Mouse (Mus musculus): ENCODE data around the gene Mcat. TPM values are rescaled to one million over a fixed set of nuclear protein-coding genes. Genes with fewer than 3 reads are reported as not detected.
A peak's percentile ranks its signal among the peaks of the same experiment; 100 is the strongest.

Mcat gene
- polyA plus RNA-seq, 1 experiment from 2014 or later: 26.4 TPM

- Histone ChIP-seq H3K9me3 (ENCODE audit: control insufficient read depth, low read length) (no peaks in the 10 kb centered on the region; the same call in 1 of the 2 replicates), H3K27ac (ENCODE audit: low read length) (peak overlapping the region; percentile 4; the same call in 1 of the 2 replicates), H3K4me1 (ENCODE audit: control insufficient read depth, insufficient read depth, low read length) (peaks cover 8% of the 10 kb centered on the region; the same call in 1 of the 2 replicates), H3K9ac (ENCODE audit: low read depth, low read length) (no peak overlapping the region), H3K36me3 (ENCODE audit: control insufficient read depth, insufficient read depth, low read length) (no peaks in the 10 kb centered on the region), H3K27me3 (replicated peaks; ENCODE audit: control insufficient read depth, insufficient read depth, low read length) (no peaks in the 10 kb centered on the region), H3K4me2 (ENCODE audit: low read depth, low read length) (no peak overlapping the region), H3K4me3 (ENCODE audit: low read length) (no peak overlapping the region)
- peak; percentile 78; the same call in 1 of the 2 replicates for ATAC-seq
- WGBS: 55% methylated on average over 17 of the region's 17 CpGs
Observed at GRCm38 (mm10) chr15:83534960-83535889, 28.4 kb downstream of the Mcat start.

GRCm38 (mm10) chr15:83532606-83533005 lies 31.0 kb downstream of the Mcat start:
- H3K27ac ChIP-seq (ENCODE audit: low read length): no peak overlapping the region
- no peaks in the 10 kb centered on the region for H3K36me3 ChIP-seq (ENCODE audit: control insufficient read depth, insufficient read depth, low read length)
- ATAC-seq: no peak
- peaks cover 7% of the 10 kb centered on the region; the same call in 1 of the 2 replicates for H3K4me1 ChIP-seq (ENCODE audit: control insufficient read depth, insufficient read depth, low read length)
- WGBS: 77% methylated on average over 7 of the region's 7 CpGs
- no peak overlapping the region for H3K4me2 ChIP-seq (ENCODE audit: low read depth, low read length)
- H3K27me3 ChIP-seq (replicated peaks; ENCODE audit: control insufficient read depth, insufficient read depth, low read length): peaks cover 2% of the 10 kb centered on the region; the same call in 1 of the 2 replicates
- no peak overlapping the region for H3K9ac ChIP-seq (ENCODE audit: low read depth, low read length)
- H3K4me3 ChIP-seq (ENCODE audit: low read length): no peak overlapping the region
- H3K9me3 ChIP-seq (ENCODE audit: control insufficient read depth, low read length): no peaks in the 10 kb centered on the region; the same call in 1 of the 2 replicates

GRCm38 (mm10) chr15:83531961-83532469 lies 31.6 kb downstream of the Mcat start:
- no peak overlapping the region for H3K27ac ChIP-seq (ENCODE audit: low read length)

GRCm38 (mm10) chr15:83530688-83531087 lies 32.9 kb downstream of the Mcat start:
- H3K36me3 ChIP-seq (ENCODE audit: control insufficient read depth, insufficient read depth, low read length): no peaks in the 10 kb centered on the region
- no peak for ATAC-seq
- H3K9me3 ChIP-seq (ENCODE audit: control insufficient read depth, low read length): no peaks in the 10 kb centered on the region; the same call in 1 of the 2 replicates
- peaks cover 16% of the 10 kb centered on the region for H3K4me1 ChIP-seq (ENCODE audit: control insufficient read depth, insufficient read depth, low read length)
- peaks cover 19% of the 10 kb centered on the region for H3K27me3 ChIP-seq (replicated peaks; ENCODE audit: control insufficient read depth, insufficient read depth, low read length)
- H3K27ac ChIP-seq (ENCODE audit: low read length): no peak overlapping the region
- H3K9ac ChIP-seq (ENCODE audit: low read depth, low read length): no peak overlapping the region
- 55% methylated on average over 6 of the region's 6 CpGs for WGBS
- H3K4me2 ChIP-seq (ENCODE audit: low read depth, low read length): no peak overlapping the region
- H3K4me3 ChIP-seq (ENCODE audit: low read length): no peak overlapping the region

More at GRCm38 (mm10) chr15:83531961-83532469, 31.6 kb downstream of the Mcat start:
- H3K27me3 ChIP-seq (replicated peaks; ENCODE audit: control insufficient read depth, insufficient read depth, low read length): peaks cover 8% of the 10 kb centered on the region
- H3K9me3 ChIP-seq (ENCODE audit: control insufficient read depth, low read length): no peaks in the 10 kb centered on the region; the same call in 1 of the 2 replicates
- ATAC-seq: no peak
- no peak overlapping the region for H3K4me2 ChIP-seq (ENCODE audit: low read depth, low read length)
- WGBS: 86% methylated on average over 5 of the region's 5 CpGs
- peaks cover 9% of the 10 kb centered on the region for H3K4me1 ChIP-seq (ENCODE audit: control insufficient read depth, insufficient read depth, low read length)
- H3K36me3 ChIP-seq (ENCODE audit: control insufficient read depth, insufficient read depth, low read length): no peaks in the 10 kb centered on the region
- H3K9ac ChIP-seq (ENCODE audit: low read depth, low read length): no peak overlapping the region
- H3K4me3 ChIP-seq (ENCODE audit: low read length): no peak overlapping the region

- Histone ChIP-seq H3K4me1 (ENCODE audit: control insufficient read depth, insufficient read depth, low read length) (peaks cover 16% of the 10 kb centered on the region), H3K27ac (ENCODE audit: low read length) (no peak overlapping the region), H3K9me3 (ENCODE audit: control insufficient read depth, low read length) (no peaks in the 10 kb centered on the region; the same call in 1 of the 2 replicates), H3K4me2 (ENCODE audit: low read depth, low read length) (no peak overlapping the region), H3K9ac (ENCODE audit: low read depth, low read length) (no peak overlapping the region), H3K4me3 (ENCODE audit: low read length) (no peak overlapping the region), H3K27me3 (replicated peaks; ENCODE audit: control insufficient read depth, insufficient read depth, low read length) (peaks cover 21% of the 10 kb centered on the region), H3K36me3 (ENCODE audit: control insufficient read depth, insufficient read depth, low read length) (no peaks in the 10 kb centered on the region)
- no peak for ATAC-seq
- WGBS: 58% methylated on average over 9 of the region's 9 CpGs
Observed at GRCm38 (mm10) chr15:83530233-83530632, 33.4 kb downstream of the Mcat start.

- H3K36me3 ChIP-seq (ENCODE audit: control insufficient read depth, insufficient read depth, low read length): no peaks in the 10 kb centered on the region
- no peak overlapping the region for H3K4me3 ChIP-seq (ENCODE audit: low read length)
- 0 out of 2 replicates have a peak overlapping the region, but pooled peaks have one; percentile 49 for H3K27ac ChIP-seq (ENCODE audit: low read length)
- 75% methylated on average over 5 of the region's 5 CpGs for WGBS
- H3K4me2 ChIP-seq (ENCODE audit: low read depth, low read length): no peak overlapping the region
- peaks cover 16% of the 10 kb centered on the region for H3K4me1 ChIP-seq (ENCODE audit: control insufficient read depth, insufficient read depth, low read length)
- no peaks in the 10 kb centered on the region; the same call in 1 of the 2 replicates for H3K9me3 ChIP-seq (ENCODE audit: control insufficient read depth, low read length)
- ATAC-seq: no peak
- H3K27me3 ChIP-seq (replicated peaks; ENCODE audit: control insufficient read depth, insufficient read depth, low read length): peaks cover 24% of the 10 kb centered on the region
- no peak overlapping the region for H3K9ac ChIP-seq (ENCODE audit: low read depth, low read length)
Observed at GRCm38 (mm10) chr15:83529765-83530164, 33.8 kb downstream of the Mcat start.

- Histone ChIP-seq H3K27ac (ENCODE audit: low read length) (no peak overlapping the region), H3K9me3 (ENCODE audit: control insufficient read depth, low read length) (no peaks in the 10 kb centered on the region; the same call in 1 of the 2 replicates), H3K4me3 (ENCODE audit: low read length) (no peak overlapping the region), H3K36me3 (ENCODE audit: control insufficient read depth, insufficient read depth, low read length) (no peaks in the 10 kb centered on the region), H3K9ac (ENCODE audit: low read depth, low read length) (no peak overlapping the region), H3K4me1 (ENCODE audit: control insufficient read depth, insufficient read depth, low read length) (peaks cover 16% of the 10 kb centered on the region), H3K27me3 (replicated peaks; ENCODE audit: control insufficient read depth, insufficient read depth, low read length) (peaks cover 24% of the 10 kb centered on the region), H3K4me2 (ENCODE audit: low read depth, low read length) (no peak overlapping the region)
- WGBS: 63% methylated on average over 4 of the region's 4 CpGs
- no peak for ATAC-seq
Observed at GRCm38 (mm10) chr15:83528892-83529291, 34.7 kb downstream of the Mcat start.

DNA sequence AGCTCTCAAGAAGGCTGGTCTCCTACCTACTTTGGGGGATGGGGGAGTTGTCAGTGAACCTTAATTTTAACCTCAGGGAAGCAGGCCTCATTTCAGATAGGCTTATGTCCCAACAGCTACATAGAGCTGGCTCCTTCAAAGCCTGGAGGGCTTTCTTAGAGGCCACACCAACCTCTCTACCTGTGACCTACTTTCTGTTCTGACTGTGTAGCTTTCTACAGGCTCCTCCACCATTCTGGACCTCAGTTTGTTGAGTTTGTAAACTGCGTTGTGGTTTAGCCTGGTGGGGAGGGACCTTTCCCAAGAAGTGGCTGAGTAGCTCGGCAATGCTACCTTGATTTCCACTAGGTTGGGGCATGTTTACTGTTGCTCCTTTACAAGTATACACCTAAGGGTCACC lies 35.8 kb downstream of the Mcat start:
- ATAC-seq: no peak
- H3K27me3 ChIP-seq (replicated peaks; ENCODE audit: control insufficient read depth, insufficient read depth, low read length): peaks cover 24% of the 10 kb centered on the region
- H3K9me3 ChIP-seq (ENCODE audit: control insufficient read depth, low read length): no peaks in the 10 kb centered on the region; the same call in 1 of the 2 replicates
- no peaks in the 10 kb centered on the region for H3K36me3 ChIP-seq (ENCODE audit: control insufficient read depth, insufficient read depth, low read length)
- no peak overlapping the region for H3K4me2 ChIP-seq (ENCODE audit: low read depth, low read length)
- peaks cover 21% of the 10 kb centered on the region for H3K4me1 ChIP-seq (ENCODE audit: control insufficient read depth, insufficient read depth, low read length)
- H3K9ac ChIP-seq (ENCODE audit: low read depth, low read length): no peak overlapping the region
- 74% methylated on average over 2 of the region's 2 CpGs for WGBS
- H3K27ac ChIP-seq (ENCODE audit: low read length): no peak overlapping the region
- no peak overlapping the region; the same call in 1 of the 2 replicates for H3K4me3 ChIP-seq (ENCODE audit: low read length)

DNA sequence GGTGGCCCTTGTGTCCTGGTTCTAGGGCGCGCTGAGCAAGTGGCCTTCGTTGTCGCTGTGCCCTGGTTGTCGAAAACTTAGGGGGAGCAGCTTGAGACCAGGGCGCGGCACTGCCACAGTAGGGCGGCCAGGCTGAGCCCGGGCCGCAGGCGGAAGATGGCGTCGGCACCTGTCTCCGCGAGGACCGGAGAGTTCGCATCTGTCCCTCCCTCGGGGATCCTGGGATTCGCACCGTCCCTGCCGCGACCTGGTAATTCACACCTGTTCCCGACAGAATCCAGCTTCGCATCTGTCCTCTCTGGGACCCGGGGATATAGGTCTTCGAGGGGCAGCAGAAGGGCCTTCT lies 36.5 kb downstream of the Mcat start:
- Histone ChIP-seq H3K4me2 (ENCODE audit: low read depth, low read length) (peak overlapping the region; percentile 97), H3K9ac (ENCODE audit: low read depth, low read length) (peak overlapping the region; percentile 67), H3K9me3 (ENCODE audit: control insufficient read depth, low read length) (no peaks in the 10 kb centered on the region), H3K27ac (ENCODE audit: low read length) (no peak overlapping the region), H3K36me3 (ENCODE audit: control insufficient read depth, insufficient read depth, low read length) (no peaks in the 10 kb centered on the region), H3K27me3 (replicated peaks; ENCODE audit: control insufficient read depth, insufficient read depth, low read length) (peaks cover 24% of the 10 kb centered on the region), H3K4me1 (ENCODE audit: control insufficient read depth, insufficient read depth, low read length) (peaks cover 21% of the 10 kb centered on the region), H3K4me3 (ENCODE audit: low read length) (peak overlapping the region; percentile 64)
- 2% methylated on average over 26 of the region's 26 CpGs for WGBS
- 0 out of 2 replicates have a peak, but pooled peaks have one; percentile 24 for ATAC-seq
